Mouse (Mus musculus) midbrain, embryonic 11.5 days (tissue): ENCODE results near the gene Fkbp10. TPM values are rescaled to one million over a fixed set of nuclear protein-coding genes. Genes with fewer than 3 reads are reported as not detected.

Experiments
- ATAC-seq: fragments of 200-750 bp; cut with Nextera tagmentation; 2 replicates; pipeline ENCODE4 v1.8.0; 2017; ENCODE audit warnings: moderate TSS enrichment, moderate library complexity; ENCODE audit not compliant: low FRiP score
- DNase-seq: peaks from one replicate; pipeline ENCODE4 v3.0.0; 2015; ENCODE audit warnings: low spot score; ENCODE audit errors: missing footprints
- H3K27ac ChIP-seq: fragments of 300-500 bp; sonication (generic); 2 replicates; pipeline ENCODE4 v1.5.1; 2014; ENCODE audit warnings: low read depth, low read length
- H3K27me3 ChIP-seq: fragments of 300-500 bp; sonication (generic); 2 replicates; pipeline ENCODE4 v1.6.1; 2014; ENCODE audit warnings: mild to moderate bottlenecking, low read length, moderate library complexity, mixed read lengths; ENCODE audit not compliant: control insufficient read depth, insufficient read depth
- H3K36me3 ChIP-seq: fragments of 300-500 bp; sonication (generic); 2 replicates; pipeline ENCODE4 v1.6.1; 2014; ENCODE audit warnings: mild to moderate bottlenecking, low read length, moderate library complexity, mixed read lengths; ENCODE audit not compliant: control insufficient read depth, insufficient read depth
- H3K4me1 ChIP-seq: fragments of 300-500 bp; sonication (generic); 2 replicates; pipeline ENCODE4 v1.6.1; 2014; ENCODE audit warnings: low read length; ENCODE audit not compliant: control insufficient read depth, insufficient read depth
- H3K4me2 ChIP-seq: fragments of 300-500 bp; sonication (generic); 2 replicates; pipeline ENCODE4 v1.6.1; 2014; ENCODE audit warnings: mild to moderate bottlenecking, moderate library complexity
- H3K4me3 ChIP-seq: fragments of 300-500 bp; sonication (generic); 2 replicates; pipeline ENCODE4 v1.5.1; 2014; ENCODE audit warnings: low read depth, low read length
- H3K9ac ChIP-seq: fragments of 300-500 bp; sonication (generic); 2 replicates; pipeline ENCODE4 v1.6.1; 2014; ENCODE audit warnings: low read length
- H3K9me3 ChIP-seq: fragments of 300-500 bp; sonication (generic); 2 replicates; pipeline ENCODE4 v1.6.1; 2016; ENCODE audit warnings: low read length; ENCODE audit not compliant: control insufficient read depth
- WGBS: fragments of 180-500 bp; shearing (Covaris S2); extraction: QIAGEN DNeasy Blood & Tissue Kit; methylation state at CpG from one replicate; pipeline ENCODE4 v1.1.7; 2014; 5-methylcytosine and 5-hydroxymethylcytosine counted together
- microRNA-seq: library from miRNA; unstranded; fragments of <30 nt; microRNA quantifications from one replicate; pipeline ENCODE4, GENCODE M21; 2017
- polyA plus RNA-seq: library from polyadenylated mRNA; unstranded; fragments of >200 nt; fragmentation: Nextera tagmentation; extraction: Ambion mirVana; gene quantifications from 2 replicates; pipeline ENCODE4 v1.2.1, GENCODE M21; 2014

Gene Fkbp10
- polyA plus RNA-seq, 1 experiment from 2014 or later: 33.0 TPM

DNA sequence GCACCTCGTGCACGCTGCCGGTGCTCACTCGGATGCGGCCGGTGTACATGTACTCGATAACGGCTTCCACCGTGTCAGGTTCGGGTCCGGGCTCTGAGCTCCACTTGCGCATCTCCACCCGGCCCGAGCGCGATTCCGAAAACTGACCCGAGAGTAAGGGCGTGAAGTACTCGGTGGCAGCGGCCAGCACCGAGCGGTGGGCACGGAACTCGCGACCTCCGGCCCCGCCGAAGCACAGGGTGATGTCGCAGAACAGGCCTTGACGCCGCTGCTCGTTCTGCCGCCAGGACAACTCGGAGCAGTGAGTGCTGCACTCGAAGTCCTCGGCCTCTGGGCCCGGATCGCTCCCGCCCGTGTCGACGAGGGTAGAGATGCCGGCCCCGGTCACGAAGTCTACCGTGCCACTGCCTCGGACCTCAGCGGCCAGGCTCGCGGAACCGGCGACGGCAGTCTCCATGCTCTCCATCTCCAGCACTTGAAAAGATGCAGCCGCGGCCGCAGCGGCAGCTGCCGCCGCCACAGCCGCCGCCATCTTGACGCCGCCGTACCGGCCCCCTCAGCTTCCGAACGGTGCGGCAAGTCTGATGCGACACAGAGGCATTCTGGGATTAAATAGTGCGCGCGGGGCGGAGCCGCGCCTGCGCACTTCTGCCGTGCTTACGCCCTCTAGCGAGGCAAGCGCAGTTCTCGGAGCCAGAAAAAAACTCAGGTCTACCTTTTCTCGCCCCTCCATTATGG, 56.9 kb downstream of the Fkbp10 start, which contains the start of gene Klhl11:
Gene Klhl11 (minus strand): TSS at position 545 of the 738 bp plus-strand sequence.
- WGBS: under 1% methylated on average over 83 of the region's 83 CpGs

DNA sequence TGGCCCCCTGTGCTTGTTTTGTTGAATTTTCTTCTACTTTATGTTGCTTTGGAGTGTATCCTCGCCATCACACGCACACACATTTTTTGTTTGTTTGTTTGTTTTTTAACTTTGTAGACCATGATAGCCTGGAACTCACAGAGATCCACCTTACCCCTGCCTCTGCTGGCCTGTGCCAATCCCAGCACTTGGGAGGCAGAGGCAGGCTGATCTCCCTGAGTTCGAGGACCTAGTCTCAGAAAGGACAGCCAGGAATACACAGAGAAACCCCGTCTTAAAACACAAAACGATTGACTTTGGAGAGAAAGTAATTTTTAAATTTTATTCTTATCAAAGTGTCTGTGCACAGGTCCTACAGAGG, 57.4 kb downstream of the Fkbp10 start:
- H3K27me3 ChIP-seq: no peaks in the 10 kb centered on the region
- H3K27ac ChIP-seq: no peak overlapping the region
- H3K36me3 ChIP-seq: peaks cover 6% of the 10 kb centered on the region; the same call in 1 of the 2 replicates
- H3K4me2 ChIP-seq: no peak overlapping the region
- WGBS: 29% methylated on average over 5 of the region's 5 CpGs
- no peak; the same call in none of the 2 replicates for ATAC-seq
- no peak overlapping the region for H3K9ac ChIP-seq
- H3K4me1 ChIP-seq: peaks cover 10% of the 10 kb centered on the region
- no peaks in the 10 kb centered on the region for H3K9me3 ChIP-seq
- peak overlapping the region; percentile 94; the same call in 1 of the 2 replicates for H3K4me3 ChIP-seq
- DNase-seq: no peak

More for the DNA sequence above, 56.9 kb downstream of the Fkbp10 start, which contains the start of gene Klhl11:
- Histone ChIP-seq H3K9ac (peak within 1 kb of the TSS; percentile 94), H3K36me3 (peaks cover 6% of the 10 kb centered on the region; the same call in 1 of the 2 replicates), H3K4me1 (peaks cover 10% of the 10 kb centered on the region), H3K27me3 (no peaks in the 10 kb centered on the region), H3K4me3 (peak within 1 kb of the TSS; percentile 94), H3K9me3 (no peaks in the 10 kb centered on the region), H3K27ac (peak within 1 kb of the TSS; percentile 72), H3K4me2 (peak within 1 kb of the TSS; percentile 63)
- DNase-seq: peak; percentile 100
- peak; percentile 92 for ATAC-seq

Small RNAs within 50 kb of the gene (microRNA-seq; reads per million reads assigned to microRNA genes)
- gene Gm27374: not detected

Other genes with a start within 250 kb of the Fkbp10 start
- not detected in 2 replicates for gene Krt9, start 222.5 kb upstream of the Fkbp10 start, polyA plus RNA-seq
- 1.2 and 1.5 TPM in 2 replicates for gene Krt14, start 208.1 kb upstream of the Fkbp10 start, polyA plus RNA-seq
- gene Krt16, start 166.8 kb upstream of the Fkbp10 start, polyA plus RNA-seq: not detected in 2 replicates
- gene Krt17, start 154.7 kb upstream of the Fkbp10 start, polyA plus RNA-seq: 0.21 TPM in 1 of 2 replicates, not detected in the other
- gene Krt42, start 145.8 kb upstream of the Fkbp10 start, polyA plus RNA-seq: not detected in 2 replicates
- gene Eif1, start 95.8 kb upstream of the Fkbp10 start, polyA plus RNA-seq: 1,701 and 1,853 TPM in 2 replicates
- gene Gast, start 81.3 kb upstream of the Fkbp10 start, polyA plus RNA-seq: 0.68 and 0.79 TPM in 2 replicates
- 16.4 TPM in 2 replicates for gene Hap1, start 59.6 kb upstream of the Fkbp10 start, polyA plus RNA-seq
- 23.5 and 25.2 TPM in 2 replicates for gene Jup, start 17.9 kb upstream of the Fkbp10 start, polyA plus RNA-seq
- gene P3h4, start 861 bp upstream of the Fkbp10 start, polyA plus RNA-seq: 19.3 and 19.7 TPM in 2 replicates
- gene Nt5c3b, start 26.1 kb downstream of the Fkbp10 start, polyA plus RNA-seq: 88.9 and 91.6 TPM in 2 replicates
- gene Klhl10, start 26.2 kb downstream of the Fkbp10 start, polyA plus RNA-seq: 0.44 and 0.61 TPM in 2 replicates
- gene Klhl11, start 57.0 kb downstream of the Fkbp10 start, polyA plus RNA-seq: 13.8 and 14.0 TPM in 2 replicates
- gene Acly, start 112.3 kb downstream of the Fkbp10 start, polyA plus RNA-seq: 298 and 314 TPM in 2 replicates
- 1.4 and 1.8 TPM in 2 replicates for gene Ttc25, start 129.9 kb downstream of the Fkbp10 start, polyA plus RNA-seq
- 15.7 and 16.9 TPM in 2 replicates for gene Cnp, start 159.2 kb downstream of the Fkbp10 start, polyA plus RNA-seq
- gene Nkiras2, start 203.5 kb downstream of the Fkbp10 start, polyA plus RNA-seq: 96.4 and 110 TPM in 2 replicates
- 96.1 TPM in 2 replicates for gene Dnajc7, start 204.5 kb downstream of the Fkbp10 start, polyA plus RNA-seq